Mouse (Mus musculus) forelimb bud, embryonic 11.5 days (tissue): ENCODE data around the gene Samd4.
"Not testable (repeated sequence)": the region's sequence is repeated elsewhere in the genome, so short reads cannot be mapped to it uniquely, and the experiment has no call there.

Experiments
- DNase-seq: peaks from one replicate; pipeline ENCODE4 v3.0.0-alpha.2; 2012; ENCODE audit warnings: low read depth, low spot score

Gene Samd4

GRCm38 (mm10) chr14:47105174-47105557 is 222.5 kb downstream of the Samd4 start:
- DNase-seq = no peak

- DNase-seq = no peak
Measured at GRCm38 (mm10) chr14:47105755-47106154, 223.1 kb downstream of the Samd4 start.

- no peak for DNase-seq
Measured at GRCm38 (mm10) chr14:47107461-47107860, 224.8 kb downstream of the Samd4 start.

GRCm38 (mm10) chr14:47110391-47110790 is 227.7 kb downstream of the Samd4 start:
- not testable (repeated sequence) for DNase-seq

- DNase-seq = no peak
Measured at GRCm38 (mm10) chr14:47111341-47111740, 228.7 kb downstream of the Samd4 start.

GRCm38 (mm10) chr14:47115154-47115553 is 232.5 kb downstream of the Samd4 start:
- DNase-seq = no peak

- DNase-seq = no peak
Measured at GRCm38 (mm10) chr14:47116062-47116762, 233.6 kb downstream of the Samd4 start.

- no peak for DNase-seq
Measured at GRCm38 (mm10) chr14:47117522-47117921, 234.9 kb downstream of the Samd4 start.

GRCm38 (mm10) chr14:47127987-47128386 is 245.3 kb downstream of the Samd4 start:
- DNase-seq = no peak

GRCm38 (mm10) chr14:47133948-47134347 is 251.3 kb downstream of the Samd4 start:
- no peak for DNase-seq

- DNase-seq = no peak
Measured at GRCm38 (mm10) chr14:47136637-47137036, 254.0 kb downstream of the Samd4 start.

GRCm38 (mm10) chr14:47138853-47139252 is 256.2 kb downstream of the Samd4 start:
- no peak for DNase-seq

- no peak for DNase-seq
Measured at GRCm38 (mm10) chr14:47144326-47144725, 261.7 kb downstream of the Samd4 start.

GRCm38 (mm10) chr14:47151306-47151705 is 268.7 kb downstream of the Samd4 start:
- DNase-seq = no peak

- DNase-seq = no peak
Measured at GRCm38 (mm10) chr14:47154303-47154702, 271.6 kb downstream of the Samd4 start.
